10 mouse cellular contexts compared by ENCODE assay signal in the genomic region with DNA sequence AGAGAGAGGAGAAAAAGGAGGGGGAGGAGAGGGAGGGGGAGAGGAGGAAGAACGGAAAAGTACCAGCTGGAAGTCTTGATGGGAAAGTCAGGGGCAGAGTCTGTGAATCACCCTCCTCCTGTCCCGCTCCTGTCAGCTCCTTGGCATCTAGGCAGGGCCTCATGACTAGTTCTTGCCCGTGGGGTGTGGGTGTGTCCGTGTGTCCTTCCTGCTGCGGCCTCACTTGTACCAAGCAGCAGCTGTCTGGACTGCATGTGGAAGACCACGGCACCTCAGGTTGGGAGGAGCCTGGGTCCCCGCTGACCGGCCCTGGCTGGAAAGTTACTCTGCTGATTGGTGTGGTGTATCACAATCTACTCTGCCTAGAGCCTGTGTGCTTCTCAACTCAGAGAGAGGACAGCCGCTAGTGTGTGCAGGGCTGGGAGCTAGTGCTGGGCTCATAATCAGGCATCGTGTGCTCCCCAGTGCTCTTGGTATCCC. TPM values are rescaled to one million over a fixed set of nuclear protein-coding genes. Genes with fewer than 3 reads are reported as not detected.
DNase-seq lines count a peak whose midpoint lies in the region; ATAC-seq and TF ChIP-seq lines count a peak whose summit lies in the region.
"Had no signal": no experiment of that assay in that cellular context is flagged by ENCODE, and none has a peak within 500 bp of the region (broad histone marks: within the 10 kb centered on the region; RNA-seq: fewer than 3 reads in every experiment).

No protein-coding gene starts in this region.

- TF ChIP-seq EP300 in lung, postnatal 0 days (IDR thresholded peaks at IDR 0.05): no peak

- intact Hi-C loops in heart, postnatal 25 days (cut with DNase I): no loop called here

- no peaks in the 10 kb centered on the region for H3K9me3 ChIP-seq in hindbrain, embryonic 12.5 days (replicated peaks)
- H3K9me3 ChIP-seq in hindbrain, embryonic 10.5 days: no peaks in the 10 kb centered on the region
- no peaks in the 10 kb centered on the region for H3K9me3 ChIP-seq in lung, postnatal 0 days (ENCODE audit: low read length)
- H3K9me3 ChIP-seq in forebrain, postnatal 0 days (ENCODE audit: low read length): no peaks in the 10 kb centered on the region

- DNase-seq in hindbrain, embryonic 10.5 days (ENCODE audit: low spot score): no peak
- DNase-seq in adrenal gland, postnatal 36 days: peak; percentile 72 to 75
- peak; percentile 49 for DNase-seq in heart, postnatal 25 days (ENCODE audit: low spot score)
- DNase-seq in lung, postnatal 0 days (ENCODE audit: low spot score): peak; percentile 67
- DNase-seq in yolk sac, embryonic 10.5 days (ENCODE audit: low spot score): no peak
- no peak for DNase-seq in forebrain, postnatal 0 days
- DNase-seq: cerebellum, postnatal 10 days had no signal

- no peak for TF ChIP-seq CTCF in lung, postnatal 0 days (IDR thresholded peaks at IDR 0.05)
- no peak for TF ChIP-seq CTCF in forebrain, postnatal 0 days (IDR thresholded peaks at IDR 0.05; ENCODE audit: low read depth)

- H3K27ac ChIP-seq in hindbrain, embryonic 12.5 days: 0 out of 2 replicates have a peak overlapping the region, but pooled peaks have one; percentile 17
- no peak overlapping the region for H3K27ac ChIP-seq in hindbrain, embryonic 10.5 days
- no peak overlapping the region for H3K27ac ChIP-seq in lung, postnatal 0 days (ENCODE audit: low read length)
- no peak overlapping the region for H3K27ac ChIP-seq in forebrain, postnatal 0 days (ENCODE audit: low read depth, low read length)
- H3K27ac ChIP-seq: left cerebral cortex, adult 2 months had no signal

- H3K27me3 ChIP-seq in hindbrain, embryonic 12.5 days: no peaks in the 10 kb centered on the region
- peaks cover 13% of the 10 kb centered on the region for H3K27me3 ChIP-seq in hindbrain, embryonic 10.5 days (ENCODE audit: insufficient read depth, poor library complexity, severe bottlenecking)
- H3K27me3 ChIP-seq in lung, postnatal 0 days (replicated peaks; ENCODE audit: insufficient read depth, low read length): no peaks in the 10 kb centered on the region
- H3K27me3 ChIP-seq in forebrain, postnatal 0 days (ENCODE audit: insufficient read depth, low read length): no peaks in the 10 kb centered on the region

- no peak for ATAC-seq in hindbrain, embryonic 12.5 days (ENCODE audit: low FRiP score)
- peak; percentile 62 for ATAC-seq in lung, postnatal 0 days
- ATAC-seq in monocyte, adult 5-6 weeks (replicated peaks; ENCODE audit: insufficient number of reproducible peaks, low FRiP score, low TSS enrichment, poor library complexity, severe bottlenecking): no peak
- ATAC-seq in forebrain, postnatal 0 days: no peak

- no peak overlapping the region for H3K9ac ChIP-seq in hindbrain, embryonic 12.5 days
- H3K9ac ChIP-seq in lung, postnatal 0 days (replicated peaks; ENCODE audit: low read depth): no peak overlapping the region
- H3K9ac ChIP-seq in forebrain, postnatal 0 days: no peak overlapping the region

- H3K4me1 ChIP-seq in hindbrain, embryonic 12.5 days: peaks cover 64% of the 10 kb centered on the region
- peaks cover 65% of the 10 kb centered on the region for H3K4me1 ChIP-seq in hindbrain, embryonic 10.5 days (replicated peaks)
- no peaks in the 10 kb centered on the region for H3K4me1 ChIP-seq in lung, postnatal 0 days (ENCODE audit: insufficient read depth, low read depth, low read length)
- no peaks in the 10 kb centered on the region; the same call in 1 of the 2 replicates for H3K4me1 ChIP-seq in forebrain, postnatal 0 days (ENCODE audit: insufficient read depth)

- 49% methylated on average over 10 of the region's 10 CpGs for WGBS in hindbrain, embryonic 12.5 days
- 53% methylated on average over 10 of the region's 10 CpGs for WGBS in hindbrain, embryonic 10.5 days
- 24% methylated on average over 10 of the region's 10 CpGs for WGBS in lung, postnatal 0 days
- WGBS in forebrain, postnatal 0 days: 42% methylated on average over 10 of the region's 10 CpGs

- H3K36me3 ChIP-seq in hindbrain, embryonic 12.5 days: no peaks in the 10 kb centered on the region
- H3K36me3 ChIP-seq in hindbrain, embryonic 10.5 days: no peaks in the 10 kb centered on the region
- H3K36me3 ChIP-seq in lung, postnatal 0 days (ENCODE audit: insufficient read depth, low read length): no peaks in the 10 kb centered on the region
- H3K36me3 ChIP-seq in forebrain, postnatal 0 days (ENCODE audit: insufficient read depth): no peaks in the 10 kb centered on the region

- no peak overlapping the region for H3K4me2 ChIP-seq in hindbrain, embryonic 12.5 days (replicated peaks)
- 0 out of 2 replicates have a peak overlapping the region, but pooled peaks have one; percentile 14 for H3K4me2 ChIP-seq in lung, postnatal 0 days (replicated peaks; ENCODE audit: low read depth, low read length)
- H3K4me2 ChIP-seq in forebrain, postnatal 0 days (ENCODE audit: low read depth): no peak overlapping the region

- H3K4me3 ChIP-seq in hindbrain, embryonic 12.5 days: no peak overlapping the region
- H3K4me3 ChIP-seq in hindbrain, embryonic 10.5 days: no peak overlapping the region
- H3K4me3 ChIP-seq in lung, postnatal 0 days (ENCODE audit: low read depth, low read length): no peak overlapping the region
- no peak overlapping the region for H3K4me3 ChIP-seq in forebrain, postnatal 0 days (ENCODE audit: low read depth, low read length)
- H3K4me3 ChIP-seq: left cerebral cortex, adult 2 months had no signal

RNA-seq across cellular contexts. Expression of a gene that starts 8.3 kb away (rescaled TPM):
- polyA plus RNA-seq in hindbrain, embryonic 12.5 days (2016; fragmentation: Nextera tagmentation; extraction: Ambion mirVana): 263 and 312 TPM in 2 replicates
- 395 and 442 TPM in 2 replicates for polyA plus RNA-seq in hindbrain, embryonic 10.5 days (2016; fragmentation: Nextera tagmentation; extraction: Ambion mirVana)
- total RNA-seq in adrenal gland, postnatal 36 days (2021): 100 to 1,000 TPM; 245 to 370 TPM
- 100 to 1,000 TPM; 323 to 335 TPM for total RNA-seq in heart, postnatal 25 days (2021)
- 155 and 176 TPM in 2 replicates for polyA plus RNA-seq in lung, postnatal 0 days (2015; fragmentation: Nextera tagmentation; extraction: Ambion mirVana)
- 79.3 to 105 TPM (median 82.5 TPM) in 3 replicates for total RNA-seq in monocyte, adult 5-6 weeks (2017)
- total RNA-seq in forebrain, postnatal 0 days (2014; rRNA removed): 214 and 330 TPM in 2 replicates
- polyA plus RNA-seq in forebrain, postnatal 0 days (2015; fragmentation: Nextera tagmentation; extraction: Ambion mirVana): 388 and 459 TPM in 2 replicates

RNA-seq across cellular contexts. Expression of a gene that starts 25.6 kb away (rescaled TPM):
- 0.40 and 0.54 TPM in 2 replicates for polyA plus RNA-seq in hindbrain, embryonic 12.5 days (2016; fragmentation: Nextera tagmentation; extraction: Ambion mirVana)
- 0.06 and 0.31 TPM in 2 replicates for polyA plus RNA-seq in hindbrain, embryonic 10.5 days (2016; fragmentation: Nextera tagmentation; extraction: Ambion mirVana)
- total RNA-seq in adrenal gland, postnatal 36 days (2021): 1 to 10 TPM in 1 of 2 experiments, under 1 TPM in 1; 0.82 to 3.7 TPM
- 1 to 10 TPM; 8.6 to 9.4 TPM for total RNA-seq in heart, postnatal 25 days (2021)
- polyA plus RNA-seq in lung, postnatal 0 days (2015; fragmentation: Nextera tagmentation; extraction: Ambion mirVana): 0.75 and 0.91 TPM in 2 replicates
- 5.4 to 8.6 TPM (median 7.0 TPM) in 3 replicates for total RNA-seq in monocyte, adult 5-6 weeks (2017)
- total RNA-seq in forebrain, postnatal 0 days (2014; rRNA removed): 0.08 TPM in 1 of 2 replicates, not detected in the other
- 0.06 TPM in 2 replicates for polyA plus RNA-seq in forebrain, postnatal 0 days (2015; fragmentation: Nextera tagmentation; extraction: Ambion mirVana)

Comparison
In these comparisons a context has a peak if more than half of its experiments do, and no peak if none do; other contexts are left out.
1. DNase-seq: peak in adrenal gland, postnatal 36 days (2 of 2), heart, postnatal 25 days (single experiment) and lung, postnatal 0 days (single experiment); none in hindbrain, embryonic 10.5 days (single experiment), yolk sac, embryonic 10.5 days (single experiment) and forebrain, postnatal 0 days (single experiment).